Mouse (Mus musculus): Measurements from ENCODE around the gene Etv6.
A peak's percentile ranks its signal among the peaks of the same experiment; 100 is the strongest.

Gene Etv6

DNA sequence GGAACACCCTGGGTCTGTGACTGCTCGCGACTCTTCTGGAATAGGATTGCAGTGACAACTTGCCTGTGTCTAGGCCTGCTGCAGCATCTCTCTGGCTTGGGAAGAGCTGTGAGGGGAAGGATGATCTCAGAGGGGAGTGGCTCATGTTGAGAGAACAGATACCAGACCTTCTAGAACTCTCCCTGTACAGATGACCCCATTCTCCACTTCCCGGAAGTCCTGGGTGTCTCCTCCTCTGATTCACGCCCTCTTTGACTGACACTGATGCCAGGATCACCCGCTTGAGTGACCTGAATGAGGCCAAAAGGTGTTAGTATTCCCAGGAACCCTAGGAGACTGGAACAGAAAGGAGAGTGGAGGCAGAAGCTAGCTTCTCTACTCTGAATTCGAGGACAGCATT lies 137.9 kb downstream of the Etv6 start:
- no peak for DNase-seq

DNA sequence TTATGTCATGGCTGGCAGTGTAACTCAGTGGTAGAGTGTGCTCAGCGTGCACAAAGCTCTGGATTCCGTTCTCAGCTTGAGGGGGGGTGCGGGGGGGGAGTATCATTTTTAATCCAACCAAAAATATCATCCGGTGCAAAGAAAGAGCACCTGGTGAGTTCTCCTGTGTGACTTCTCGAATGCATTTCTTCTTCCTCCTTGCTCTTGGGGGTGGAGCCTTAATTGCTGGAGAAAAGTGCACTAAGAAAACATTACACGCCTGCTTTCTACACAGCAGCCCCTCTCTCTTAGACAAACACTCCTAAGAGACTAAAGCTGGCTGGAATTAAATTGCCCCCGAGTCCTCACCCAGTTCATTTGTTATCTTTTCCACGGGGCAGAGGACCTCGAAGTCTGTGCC lies 139.6 kb downstream of the Etv6 start:
- DNase-seq: no peak

- DNase-seq: no peak
These were observed 141.7 kb downstream of the Etv6 start for GRCm38 (mm10) chr6:134177196-134177595.

DNA sequence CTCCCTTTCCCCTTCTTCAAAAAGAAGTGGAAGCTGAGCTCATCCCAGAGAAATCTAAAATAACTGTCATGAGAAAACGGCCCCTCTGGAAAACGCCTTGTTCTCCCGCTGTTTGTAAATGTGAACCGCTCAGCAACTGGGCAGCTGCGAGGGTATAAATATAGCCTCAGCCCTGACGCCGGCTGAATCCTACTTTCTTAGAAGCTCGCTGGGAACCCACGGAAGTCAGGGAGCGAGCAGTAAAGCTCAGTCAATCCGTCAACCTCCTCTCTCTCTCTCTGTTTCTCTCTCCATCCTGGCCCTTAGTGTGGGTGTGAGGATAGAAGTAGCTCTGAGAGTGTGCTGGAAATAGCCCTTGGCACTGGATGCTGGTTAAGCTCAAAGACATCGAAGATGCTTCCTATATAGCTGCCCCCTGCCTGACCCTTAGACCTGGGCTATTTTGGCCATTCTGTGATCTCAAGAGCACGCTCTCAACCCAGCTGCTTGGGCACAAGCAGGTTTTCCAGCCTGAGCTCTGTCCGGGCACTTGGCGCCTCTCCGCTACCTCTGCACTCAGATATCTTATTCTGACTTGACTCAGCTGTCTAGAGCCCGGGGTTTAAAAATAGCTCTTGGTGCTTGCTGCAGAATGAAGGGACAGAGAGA lies 146.9 kb downstream of the Etv6 start:
- no peak for DNase-seq

- no peak for DNase-seq
These were observed 148.3 kb downstream of the Etv6 start for GRCm38 (mm10) chr6:134183592-134184342.

DNA sequence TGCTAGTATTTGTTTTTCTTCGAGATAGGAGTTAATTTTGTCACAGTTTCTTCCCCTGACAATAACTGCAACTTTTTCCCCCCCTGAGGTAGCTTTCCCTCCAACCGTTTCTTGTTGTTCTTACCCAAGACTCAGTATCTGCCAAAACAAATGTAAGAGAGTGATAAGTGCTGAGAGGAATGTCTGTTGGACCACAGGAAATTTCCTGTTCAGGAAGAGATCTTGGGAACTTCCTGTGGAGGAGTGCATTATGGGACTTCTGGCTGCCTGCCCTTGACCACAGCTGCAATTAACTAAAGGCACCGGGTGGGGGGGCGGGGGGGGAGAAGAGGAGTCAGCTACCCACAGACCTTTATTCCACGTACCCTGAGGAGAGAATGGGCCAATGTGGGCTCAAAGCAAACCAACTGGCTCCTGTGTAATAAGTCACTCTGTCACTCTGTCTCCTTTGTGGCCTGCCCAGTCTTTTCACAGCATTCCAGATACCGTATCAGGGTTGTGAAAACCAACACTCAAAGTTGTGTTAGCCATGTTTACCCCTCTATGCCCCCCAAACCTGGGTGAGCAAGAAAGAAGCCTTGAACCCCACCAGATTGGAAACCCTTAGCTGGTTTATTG lies 150.9 kb downstream of the Etv6 start:
- DNase-seq: peak; percentile 59

GRCm38 (mm10) chr6:134188719-134189118 lies 153.2 kb downstream of the Etv6 start:
- no peak for DNase-seq

DNA sequence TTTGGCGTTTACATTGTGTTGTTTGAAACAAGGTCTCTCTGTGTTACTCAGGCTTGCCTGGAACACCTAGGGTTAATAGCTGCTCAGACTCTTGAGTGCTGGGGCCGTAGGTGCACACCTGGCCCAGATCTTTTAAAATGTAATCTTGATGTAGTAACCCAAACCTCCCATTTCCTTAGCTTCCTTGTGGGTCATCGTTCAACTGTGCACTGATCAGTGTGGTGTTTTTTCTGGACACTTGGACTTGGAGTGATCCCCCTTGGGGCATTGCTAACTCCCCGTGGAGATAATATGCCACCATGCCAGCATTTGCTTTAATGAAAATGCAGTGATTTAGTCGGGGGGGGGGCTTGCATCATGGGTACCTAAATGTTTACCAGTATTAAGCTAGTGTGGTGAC lies 153.7 kb downstream of the Etv6 start:
- DNase-seq: no peak

- peak; percentile 18 for DNase-seq
These were observed 154.2 kb downstream of the Etv6 start for GRCm38 (mm10) chr6:134189575-134190132.

GRCm38 (mm10) chr6:134190597-134191278 lies 155.2 kb downstream of the Etv6 start:
- no peak for DNase-seq

- DNase-seq: no peak
These were observed 157.2 kb downstream of the Etv6 start for GRCm38 (mm10) chr6:134192710-134193109.

GRCm38 (mm10) chr6:134199895-134200294 lies 164.4 kb downstream of the Etv6 start:
- no peak for DNase-seq

DNA sequence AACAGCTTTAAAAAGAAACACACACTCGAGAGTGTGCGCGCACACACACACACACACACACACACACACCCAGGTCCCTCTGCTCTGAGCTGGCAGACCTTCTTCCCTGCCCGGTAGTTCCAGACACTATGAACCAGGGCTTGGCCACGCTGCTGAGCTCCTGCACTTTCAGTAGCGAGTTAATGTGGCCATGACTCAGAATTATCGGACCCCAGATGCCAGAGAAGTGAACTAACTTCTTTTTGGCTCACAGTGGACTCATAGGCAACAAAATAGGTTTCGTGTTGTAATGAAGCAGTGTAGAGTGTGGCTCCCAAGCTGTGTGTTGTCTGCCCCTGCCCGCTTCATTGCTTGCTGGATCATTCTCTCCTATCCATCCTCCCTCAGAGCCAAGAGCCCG lies 165.1 kb downstream of the Etv6 start:
- DNase-seq: no peak

GRCm38 (mm10) chr6:134202176-134202575 lies 166.7 kb downstream of the Etv6 start:
- no peak for DNase-seq

DNA sequence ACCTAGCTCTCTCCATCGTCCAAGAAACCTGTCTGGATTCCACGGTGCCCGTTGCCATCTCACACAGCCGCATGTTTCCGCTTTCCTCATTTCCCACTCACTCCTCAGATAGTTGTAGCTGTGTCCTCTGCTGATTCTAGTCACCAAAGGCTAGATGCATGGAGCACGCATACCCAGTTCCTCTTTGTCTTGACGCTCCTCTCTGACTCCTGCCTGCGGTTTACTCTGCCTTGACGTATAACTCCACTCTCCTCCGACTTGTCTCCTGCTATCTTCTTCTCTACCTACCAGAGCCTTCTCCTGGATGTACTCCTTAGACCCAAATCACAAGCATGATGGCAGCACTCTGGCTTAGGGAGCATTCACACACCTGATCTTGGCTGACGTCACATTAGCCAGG lies 169.7 kb downstream of the Etv6 start:
- DNase-seq: no peak

DNA sequence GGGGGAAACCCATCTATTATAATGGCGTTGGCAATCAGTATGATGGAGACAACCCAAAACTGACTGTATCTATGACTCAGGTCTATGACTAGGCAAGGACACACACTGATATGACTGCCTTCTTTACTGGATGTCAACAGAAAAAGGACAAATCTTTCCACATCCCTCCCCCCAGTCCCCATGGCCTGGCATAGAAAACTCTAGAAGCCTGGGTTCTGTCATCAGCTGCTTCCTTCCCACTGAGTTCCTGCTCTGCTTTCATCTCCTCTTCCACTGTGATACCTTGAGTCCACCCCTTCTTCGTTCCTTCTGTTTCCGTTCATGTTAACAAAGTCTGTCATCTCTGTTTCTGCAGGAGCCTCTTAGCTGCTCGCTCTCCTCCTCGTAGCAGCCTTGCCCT lies 170.2 kb downstream of the Etv6 start:
- no peak for DNase-seq

GRCm38 (mm10) chr6:134206251-134206650 lies 170.8 kb downstream of the Etv6 start:
- DNase-seq: no peak

DNA sequence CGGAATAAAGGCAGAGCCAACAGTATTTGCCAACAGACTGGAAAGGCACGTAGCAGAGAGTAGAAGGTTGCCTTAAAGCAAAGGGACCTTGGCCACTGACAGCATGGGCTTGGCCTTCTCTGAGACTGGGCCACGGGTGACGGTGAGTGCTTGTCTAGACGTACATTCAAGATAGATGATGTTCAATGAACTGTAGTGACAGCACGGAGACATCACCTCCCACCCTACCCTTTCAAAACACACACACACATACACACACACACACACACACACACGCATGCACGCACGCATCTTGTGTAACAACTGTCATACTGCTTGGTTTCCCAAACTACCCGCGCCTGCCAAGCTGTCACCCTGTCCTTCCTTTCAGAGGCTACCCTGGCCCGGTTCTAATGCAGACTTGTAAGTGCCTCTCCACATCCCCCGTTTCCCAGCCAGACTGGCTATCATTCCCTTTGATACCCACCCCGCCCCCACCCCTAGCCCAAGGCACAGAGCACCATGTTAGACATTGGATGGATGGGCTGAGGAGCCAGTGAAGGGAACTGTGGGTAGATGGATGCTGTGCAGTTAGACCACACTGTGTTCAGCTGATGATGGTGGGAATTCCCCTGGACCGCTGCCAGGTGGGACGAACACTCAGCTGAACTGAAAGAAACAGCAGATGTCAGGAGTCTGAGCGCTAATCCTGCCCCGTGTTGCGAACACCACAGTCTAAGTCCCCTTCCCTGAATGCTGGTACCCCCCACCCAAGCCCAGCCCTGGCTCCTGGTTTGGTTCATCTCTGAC lies 172.1 kb downstream of the Etv6 start:
- no peak for DNase-seq

DNA sequence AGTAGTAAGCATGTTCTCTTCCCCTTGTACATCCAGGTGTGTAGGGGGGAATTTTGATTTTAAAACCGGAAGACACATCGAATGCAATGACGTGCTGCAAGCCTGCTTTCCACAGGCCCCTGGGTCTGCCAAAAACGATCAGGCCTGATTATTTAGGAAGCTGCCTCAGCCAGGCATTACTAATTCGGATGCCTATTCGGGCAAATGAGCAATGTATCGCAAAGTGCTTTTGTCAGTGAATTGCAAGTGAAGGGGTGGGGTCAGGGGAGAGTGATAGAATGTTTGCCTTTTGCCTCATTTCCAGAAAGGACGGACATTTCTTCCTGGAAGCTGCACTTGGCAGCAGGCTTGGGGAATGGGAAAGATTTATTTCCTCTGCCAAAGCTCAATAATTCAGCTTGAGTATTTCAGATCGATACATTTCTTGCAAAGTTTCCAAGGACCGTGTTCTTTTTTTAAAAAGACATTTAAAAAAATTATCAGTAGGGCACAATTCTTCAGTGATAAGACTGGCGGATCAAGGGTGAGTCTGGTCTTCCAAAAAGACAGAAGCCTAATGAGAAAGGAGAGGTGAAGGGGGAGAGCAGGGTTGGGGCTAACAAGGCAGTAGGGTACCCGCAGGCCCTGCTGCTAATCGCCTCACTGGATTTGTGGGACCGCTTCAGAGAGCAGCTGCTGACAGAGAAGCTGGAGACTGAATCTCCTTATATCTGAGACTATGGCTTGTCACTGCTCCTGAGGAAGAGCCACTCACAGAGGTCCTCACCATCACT lies 172.9 kb downstream of the Etv6 start:
- no peak for DNase-seq

- no peak for DNase-seq
These were observed 175.4 kb downstream of the Etv6 start for GRCm38 (mm10) chr6:134210675-134211457.

DNA sequence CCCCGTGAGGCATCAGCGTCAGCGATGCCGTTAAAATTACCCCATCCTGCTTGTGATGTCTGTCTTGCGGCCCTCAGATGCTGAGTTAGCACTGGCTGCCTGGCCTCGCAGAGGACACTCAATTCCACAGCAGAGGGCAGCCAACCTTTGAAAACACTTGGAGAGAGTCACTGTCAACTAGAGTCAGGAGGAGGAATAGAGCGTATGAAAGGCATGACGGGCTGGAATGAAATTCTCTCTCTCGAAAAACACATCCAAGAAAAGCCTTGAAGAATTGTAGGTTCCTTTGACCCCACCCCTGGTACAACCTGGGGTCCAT lies 175.9 kb downstream of the Etv6 start:
- DNase-seq: no peak
